Mouse (Mus musculus): ENCODE data around the gene Olfr707. TPM values are rescaled to one million over a fixed set of nuclear protein-coding genes. Genes with fewer than 3 reads are reported as not detected.
"Not testable (repeated sequence)": the region's sequence is repeated elsewhere in the genome, so short reads cannot be mapped to it uniquely, and the experiment has no call there.

Olfr707 gene
- polyA plus RNA-seq (2015; fragmentation: Nextera tagmentation; extraction: Ambion mirVana): not detected in 2 replicates

DNA sequence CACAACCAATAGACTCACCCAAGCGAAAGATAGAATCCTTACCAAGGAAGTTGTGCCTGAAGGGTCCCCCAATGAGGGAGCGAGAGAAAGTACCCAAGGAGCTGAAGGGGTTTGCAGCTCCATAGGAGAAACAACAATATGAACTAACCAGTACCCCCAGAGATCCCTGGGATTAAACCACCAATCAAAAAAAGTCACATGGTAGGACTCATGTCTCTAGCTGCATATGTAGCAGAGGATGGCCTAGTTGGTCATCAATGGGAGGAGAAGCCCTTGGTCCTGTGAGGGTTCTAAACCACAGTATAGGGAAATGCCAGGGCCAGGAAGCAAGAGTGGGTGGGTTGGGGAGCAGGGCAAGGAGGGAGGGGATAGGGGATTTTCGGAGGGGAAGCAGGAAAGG, at the start of gene Olfr707:
Olfr707 (minus strand) TSS at position 101 of the 400 bp plus-strand sequence.
- WGBS: 91% methylated on average over 3 of the region's 3 CpGs
- not testable (repeated sequence) for H3K36me3 ChIP-seq; H3K9me3 ChIP-seq; H3K27ac ChIP-seq; H3K4me3 ChIP-seq (replicated peaks); H3K4me2 ChIP-seq (replicated peaks); ATAC-seq; H3K9ac ChIP-seq (replicated peaks); H3K27me3 ChIP-seq; H3K4me1 ChIP-seq (replicated peaks)

- no peak for ATAC-seq
Measured at GRCm38 (mm10) chr7:106948212-106948611, 47.2 kb upstream of the Olfr707 start, which contains the start of gene Olfr710. TSS of gene Olfr710 (minus strand) at chr7:106948312.

DNA sequence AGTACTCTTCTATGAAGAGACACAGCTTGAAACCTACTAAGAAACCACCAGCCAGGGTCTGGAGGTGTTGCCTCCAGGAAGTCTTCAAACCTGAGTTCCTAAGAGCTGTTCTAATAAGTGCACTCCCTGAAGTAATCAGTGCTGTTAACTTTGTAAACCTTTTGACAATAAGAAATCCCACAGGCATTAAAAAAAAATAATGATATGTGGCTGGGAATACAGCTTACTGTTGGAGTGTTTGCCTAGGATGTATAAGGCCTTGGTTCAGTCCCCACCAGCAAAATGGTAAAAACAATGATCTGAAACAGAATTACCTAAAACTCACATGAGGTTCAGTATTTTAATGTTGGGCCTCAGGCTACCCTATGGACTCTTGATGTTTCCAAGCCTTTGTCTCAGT, 31.1 kb upstream of the Olfr707 start, which contains the start of gene Olfr709-ps1:
Olfr709-ps1 (minus strand) TSS at position 101 of the 400 bp plus-strand sequence.
- H3K9ac ChIP-seq (replicated peaks): no peak within 1 kb of the TSS
- H3K4me2 ChIP-seq (replicated peaks): no peak within 1 kb of the TSS
- no peaks in the 10 kb centered on the region for H3K9me3 ChIP-seq
- H3K4me3 ChIP-seq (replicated peaks): no peak within 1 kb of the TSS
- ATAC-seq: no peak
- no peaks in the 10 kb centered on the region for H3K27me3 ChIP-seq
- no peaks in the 10 kb centered on the region for H3K4me1 ChIP-seq (replicated peaks)
- no peak within 1 kb of the TSS for H3K27ac ChIP-seq
- H3K36me3 ChIP-seq: no peaks in the 10 kb centered on the region

More at GRCm38 (mm10) chr7:106948212-106948611, 47.2 kb upstream of the Olfr707 start, which contains the start of gene Olfr710:
- H3K36me3 ChIP-seq: no peaks in the 10 kb centered on the region
- H3K9me3 ChIP-seq: no peaks in the 10 kb centered on the region
- no peaks in the 10 kb centered on the region for H3K27me3 ChIP-seq
- no peak within 1 kb of the TSS for H3K4me2 ChIP-seq (replicated peaks)
- no peak within 1 kb of the TSS for H3K4me3 ChIP-seq (replicated peaks)
- H3K9ac ChIP-seq (replicated peaks): no peak within 1 kb of the TSS
- 74% methylated on average over 3 of the region's 3 CpGs for WGBS
- H3K27ac ChIP-seq: no peak within 1 kb of the TSS
- no peaks in the 10 kb centered on the region for H3K4me1 ChIP-seq (replicated peaks)

- H3K9ac ChIP-seq (replicated peaks); H3K4me1 ChIP-seq (replicated peaks); H3K27ac ChIP-seq; H3K9me3 ChIP-seq; H3K4me3 ChIP-seq (replicated peaks); H3K4me2 ChIP-seq (replicated peaks); H3K36me3 ChIP-seq; ATAC-seq; H3K27me3 ChIP-seq: not testable (repeated sequence)
- 82% methylated on average over 7 of the region's 7 CpGs for WGBS
Measured at GRCm38 (mm10) chr7:106920961-106921360, 19.9 kb upstream of the Olfr707 start.

- Histone ChIP-seq H3K4me2 (replicated peaks) (no peak within 1 kb of the TSS), H3K9me3 (no peaks in the 10 kb centered on the region), H3K27ac (no peak within 1 kb of the TSS), H3K36me3 (no peaks in the 10 kb centered on the region), H3K4me3 (replicated peaks) (no peak within 1 kb of the TSS), H3K27me3 (no peaks in the 10 kb centered on the region), H3K9ac (replicated peaks) (no peak within 1 kb of the TSS), H3K4me1 (replicated peaks) (no peaks in the 10 kb centered on the region)
- ATAC-seq: no peak
- WGBS: 78% methylated on average over 2 of the region's 2 CpGs
Measured at GRCm38 (mm10) chr7:106907676-106908075, 6.6 kb upstream of the Olfr707 start, which contains the start of gene Olfr1532-ps1. TSS of gene Olfr1532-ps1 (plus strand) at chr7:106908001.

- Histone ChIP-seq H3K27me3 (no peaks in the 10 kb centered on the region), H3K4me3 (replicated peaks) (no peak within 1 kb of the TSS), H3K4me2 (replicated peaks) (no peak within 1 kb of the TSS), H3K27ac (no peak within 1 kb of the TSS), H3K36me3 (no peaks in the 10 kb centered on the region), H3K9me3 (no peaks in the 10 kb centered on the region), H3K9ac (replicated peaks) (no peak within 1 kb of the TSS), H3K4me1 (replicated peaks) (no peaks in the 10 kb centered on the region)
- ATAC-seq: no peak
- WGBS: 91% methylated on average over 2 of the region's 2 CpGs
Measured at GRCm38 (mm10) chr7:106888062-106888461, 13.0 kb downstream of the Olfr707 start, which contains the start of gene Olfr706. TSS of gene Olfr706 (minus strand) at chr7:106888162.

GRCm38 (mm10) chr7:106876791-106877190, 24.2 kb downstream of the Olfr707 start, which contains the start of gene Olfr705:
TSS of gene Olfr705 (minus strand) at chr7:106876891.
- WGBS: 82% methylated on average over 3 of the region's 3 CpGs
- ATAC-seq: no peak

DNA sequence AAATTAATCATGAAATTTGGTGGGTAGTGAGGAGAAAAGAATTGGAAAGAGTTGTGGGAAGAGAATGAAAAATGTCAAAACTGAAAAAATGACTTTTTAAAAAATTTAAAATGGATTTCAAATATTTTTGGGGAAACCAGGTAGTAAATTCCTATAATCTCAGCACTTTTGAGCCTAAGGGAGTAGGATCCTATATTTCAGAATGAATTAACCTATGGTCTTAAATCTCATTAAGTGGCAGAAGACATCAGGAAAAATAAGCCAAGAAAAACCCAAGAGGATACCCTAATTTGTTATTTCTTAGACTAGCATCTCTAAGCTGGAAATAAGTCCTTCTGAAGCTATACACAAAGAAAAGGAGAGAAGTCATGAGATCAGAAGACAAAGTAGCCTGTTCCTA, 38.2 kb downstream of the Olfr707 start, which contains the start of gene Olfr704:
Olfr704 (plus strand) TSS at position 301 of the 400 bp plus-strand sequence.
- H3K9ac ChIP-seq (replicated peaks): no peak within 1 kb of the TSS
- H3K27me3 ChIP-seq: no peaks in the 10 kb centered on the region
- H3K27ac ChIP-seq: no peak within 1 kb of the TSS
- H3K4me2 ChIP-seq (replicated peaks): no peak within 1 kb of the TSS
- H3K36me3 ChIP-seq: no peaks in the 10 kb centered on the region
- no peak for ATAC-seq
- no peak within 1 kb of the TSS for H3K4me3 ChIP-seq (replicated peaks)
- H3K4me1 ChIP-seq (replicated peaks): no peaks in the 10 kb centered on the region
- H3K9me3 ChIP-seq: no peaks in the 10 kb centered on the region

More at GRCm38 (mm10) chr7:106876791-106877190, 24.2 kb downstream of the Olfr707 start, which contains the start of gene Olfr705:
- Histone ChIP-seq H3K4me3 (replicated peaks) (no peak within 1 kb of the TSS), H3K9ac (replicated peaks) (no peak within 1 kb of the TSS), H3K9me3 (no peaks in the 10 kb centered on the region), H3K4me1 (replicated peaks) (no peaks in the 10 kb centered on the region), H3K27me3 (no peaks in the 10 kb centered on the region), H3K27ac (no peak within 1 kb of the TSS), H3K4me2 (replicated peaks) (no peak within 1 kb of the TSS), H3K36me3 (no peaks in the 10 kb centered on the region)

DNA sequence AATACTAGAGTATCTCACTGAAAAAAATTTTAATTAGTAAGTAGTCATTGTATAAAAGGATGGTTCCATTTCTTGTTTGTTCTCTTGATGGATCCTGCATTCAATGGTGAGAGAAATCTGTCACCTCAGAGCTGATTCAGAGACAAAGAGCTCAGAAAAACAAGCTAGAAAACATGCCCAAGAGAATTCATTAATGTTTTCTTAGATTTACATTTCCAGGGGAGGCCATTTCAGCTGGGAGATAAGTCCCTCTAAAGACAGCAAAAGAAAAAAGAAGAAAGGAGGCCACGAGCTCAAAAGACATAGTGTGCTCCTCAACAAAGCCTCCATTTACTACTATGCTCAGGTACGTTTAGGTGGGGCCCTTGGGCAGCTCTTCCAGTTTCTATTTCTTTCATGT, 58.0 kb downstream of the Olfr707 start, which contains the start of gene Olfr703:
Olfr703 (plus strand) TSS at position 301 of the 400 bp plus-strand sequence.
- Histone ChIP-seq H3K27me3 (no peaks in the 10 kb centered on the region), H3K9me3 (no peaks in the 10 kb centered on the region), H3K27ac (no peak within 1 kb of the TSS), H3K4me2 (replicated peaks) (no peak within 1 kb of the TSS), H3K9ac (replicated peaks) (no peak within 1 kb of the TSS), H3K4me1 (replicated peaks) (no peaks in the 10 kb centered on the region), H3K36me3 (no peaks in the 10 kb centered on the region), H3K4me3 (replicated peaks) (no peak within 1 kb of the TSS)
- no peak for ATAC-seq
- 58% methylated on average over 2 of the region's 2 CpGs for WGBS

Other genes starting within 250 kb of the Olfr707 start
- not detected in 2 replicates for gene Olfr693, start 220.7 kb downstream of the Olfr707 start, polyA plus RNA-seq (2015; fragmentation: Nextera tagmentation; extraction: Ambion mirVana)
- not detected in 2 replicates for gene Olfr694, start 209.4 kb downstream of the Olfr707 start, polyA plus RNA-seq (2015; fragmentation: Nextera tagmentation; extraction: Ambion mirVana)
- not detected in 2 replicates for gene Olfr695, start 184.8 kb downstream of the Olfr707 start, polyA plus RNA-seq (2015; fragmentation: Nextera tagmentation; extraction: Ambion mirVana)
- gene Olfr697, start 158.8 kb downstream of the Olfr707 start, polyA plus RNA-seq (2015; fragmentation: Nextera tagmentation; extraction: Ambion mirVana): not detected in 2 replicates
- gene Olfr698, start 145.8 kb downstream of the Olfr707 start, polyA plus RNA-seq (2015; fragmentation: Nextera tagmentation; extraction: Ambion mirVana): not detected in 2 replicates
- not detected in 2 replicates for gene Olfr699, start 108.0 kb downstream of the Olfr707 start, polyA plus RNA-seq (2015; fragmentation: Nextera tagmentation; extraction: Ambion mirVana)
- not detected in 2 replicates for gene Olfr700, start 92.4 kb downstream of the Olfr707 start, polyA plus RNA-seq (2015; fragmentation: Nextera tagmentation; extraction: Ambion mirVana)
- gene Olfr701, start 87.1 kb downstream of the Olfr707 start, polyA plus RNA-seq (2015; fragmentation: Nextera tagmentation; extraction: Ambion mirVana): not detected in 2 replicates
- not detected in 2 replicates for gene Olfr702, start 67.3 kb downstream of the Olfr707 start, polyA plus RNA-seq (2015; fragmentation: Nextera tagmentation; extraction: Ambion mirVana)
- not detected in 2 replicates for gene Olfr703, start 57.9 kb downstream of the Olfr707 start, polyA plus RNA-seq (2015; fragmentation: Nextera tagmentation; extraction: Ambion mirVana)
- gene Olfr704, start 38.1 kb downstream of the Olfr707 start, polyA plus RNA-seq (2015; fragmentation: Nextera tagmentation; extraction: Ambion mirVana): not detected in 2 replicates
- not detected in 2 replicates for gene Olfr705, start 24.4 kb downstream of the Olfr707 start, polyA plus RNA-seq (2015; fragmentation: Nextera tagmentation; extraction: Ambion mirVana)
- gene Olfr706, start 13.1 kb downstream of the Olfr707 start, polyA plus RNA-seq (2015; fragmentation: Nextera tagmentation; extraction: Ambion mirVana): not detected in 2 replicates
- not detected in 2 replicates for gene Olfr1532-ps1, start 6.8 kb upstream of the Olfr707 start, polyA plus RNA-seq (2015; fragmentation: Nextera tagmentation; extraction: Ambion mirVana)
- not detected in 2 replicates for gene Olfr709-ps1, start 31.0 kb upstream of the Olfr707 start, polyA plus RNA-seq (2015; fragmentation: Nextera tagmentation; extraction: Ambion mirVana)
- gene Olfr710, start 47.1 kb upstream of the Olfr707 start, polyA plus RNA-seq (2015; fragmentation: Nextera tagmentation; extraction: Ambion mirVana): not detected in 2 replicates
- not detected in 2 replicates for gene Olfr6, start 62.7 kb upstream of the Olfr707 start, polyA plus RNA-seq (2015; fragmentation: Nextera tagmentation; extraction: Ambion mirVana)
- gene Olfr711, start 74.2 kb upstream of the Olfr707 start, polyA plus RNA-seq (2015; fragmentation: Nextera tagmentation; extraction: Ambion mirVana): not detected in 2 replicates
- gene Olfr2, start 104.8 kb upstream of the Olfr707 start, polyA plus RNA-seq (2015; fragmentation: Nextera tagmentation; extraction: Ambion mirVana): not detected in 2 replicates
- gene Olfr713, start 129.9 kb upstream of the Olfr707 start, polyA plus RNA-seq (2015; fragmentation: Nextera tagmentation; extraction: Ambion mirVana): not detected in 2 replicates
- gene Olfr714, start 169.7 kb upstream of the Olfr707 start, polyA plus RNA-seq (2015; fragmentation: Nextera tagmentation; extraction: Ambion mirVana): not detected in 2 replicates
- gene Olfr17, start 192.0 kb upstream of the Olfr707 start, polyA plus RNA-seq (2015; fragmentation: Nextera tagmentation; extraction: Ambion mirVana): not detected in 2 replicates
- gene Olfr715b, start 209.1 kb upstream of the Olfr707 start, polyA plus RNA-seq (2015; fragmentation: Nextera tagmentation; extraction: Ambion mirVana): not detected in 2 replicates
- not detected in 2 replicates for gene Olfr715, start 229.8 kb upstream of the Olfr707 start, polyA plus RNA-seq (2015; fragmentation: Nextera tagmentation; extraction: Ambion mirVana)
- gene Olfr716, start 237.1 kb upstream of the Olfr707 start, polyA plus RNA-seq (2015; fragmentation: Nextera tagmentation; extraction: Ambion mirVana): not detected in 2 replicates